Mouse (Mus musculus) hindlimb bud, embryonic 11.5 days (tissue): ENCODE measurements around the gene Osbpl9.

Experiments
- DNase-seq: peaks from one replicate; pipeline ENCODE4 v3.0.0-alpha.2; 2012; ENCODE audit warnings: low read depth, low spot score; ENCODE audit errors: extremely low spot score

The Osbpl9 gene

GRCm38 (mm10) chr4:109048258-109048657 is 153.8 kb downstream of the Osbpl9 start:
- DNase-seq, result no peak

GRCm38 (mm10) chr4:109043756-109044155 is 158.3 kb downstream of the Osbpl9 start:
- DNase-seq, result no peak

- DNase-seq, result no peak
These were observed 158.8 kb downstream of the Osbpl9 start for GRCm38 (mm10) chr4:109043294-109043693.

- no peak for DNase-seq
These were observed 159.3 kb downstream of the Osbpl9 start for GRCm38 (mm10) chr4:109042739-109043138.

GRCm38 (mm10) chr4:109036327-109036726 is 165.7 kb downstream of the Osbpl9 start:
- peak; percentile 20 for DNase-seq

- no peak for DNase-seq
These were observed 171.8 kb downstream of the Osbpl9 start for GRCm38 (mm10) chr4:109030266-109030665.

GRCm38 (mm10) chr4:109029857-109030256 is 172.2 kb downstream of the Osbpl9 start:
- DNase-seq, result no peak

GRCm38 (mm10) chr4:109026543-109026942 is 175.5 kb downstream of the Osbpl9 start:
- no peak for DNase-seq

- no peak for DNase-seq
These were observed 177.0 kb downstream of the Osbpl9 start for GRCm38 (mm10) chr4:109025061-109025460.

GRCm38 (mm10) chr4:109021976-109022375 is 180.1 kb downstream of the Osbpl9 start:
- no peak for DNase-seq

GRCm38 (mm10) chr4:109019301-109019700 is 182.8 kb downstream of the Osbpl9 start:
- DNase-seq, result no peak

GRCm38 (mm10) chr4:109017441-109017840 is 184.6 kb downstream of the Osbpl9 start:
- no peak for DNase-seq

GRCm38 (mm10) chr4:109014091-109014490 is 188.0 kb downstream of the Osbpl9 start:
- DNase-seq, result no peak
